Mouse (Mus musculus) adrenal gland, adult 18-20 months (tissue): Measurements from ENCODE around the gene Tssk2. TPM values are rescaled to one million over a fixed set of nuclear protein-coding genes. Genes with fewer than 3 reads are reported as not detected.

Source experiments
- DNase-seq, 2 experiments: peaks; one replicate each; pipeline ENCODE4 v3.0.0; 2021 to 2022; ENCODE audit warnings: low spot score in 2 of 2
- total RNA-seq, 2 experiments: library from RNA; stranded (reverse); gene quantifications; 1 replicate in 1 of 2; 2 replicates in 1 of 2; pipeline ENCODE4 v1.2.3; 2021

Gene Tssk2
- total RNA-seq, 2 experiments from 2014 or later: not detected

DNA sequence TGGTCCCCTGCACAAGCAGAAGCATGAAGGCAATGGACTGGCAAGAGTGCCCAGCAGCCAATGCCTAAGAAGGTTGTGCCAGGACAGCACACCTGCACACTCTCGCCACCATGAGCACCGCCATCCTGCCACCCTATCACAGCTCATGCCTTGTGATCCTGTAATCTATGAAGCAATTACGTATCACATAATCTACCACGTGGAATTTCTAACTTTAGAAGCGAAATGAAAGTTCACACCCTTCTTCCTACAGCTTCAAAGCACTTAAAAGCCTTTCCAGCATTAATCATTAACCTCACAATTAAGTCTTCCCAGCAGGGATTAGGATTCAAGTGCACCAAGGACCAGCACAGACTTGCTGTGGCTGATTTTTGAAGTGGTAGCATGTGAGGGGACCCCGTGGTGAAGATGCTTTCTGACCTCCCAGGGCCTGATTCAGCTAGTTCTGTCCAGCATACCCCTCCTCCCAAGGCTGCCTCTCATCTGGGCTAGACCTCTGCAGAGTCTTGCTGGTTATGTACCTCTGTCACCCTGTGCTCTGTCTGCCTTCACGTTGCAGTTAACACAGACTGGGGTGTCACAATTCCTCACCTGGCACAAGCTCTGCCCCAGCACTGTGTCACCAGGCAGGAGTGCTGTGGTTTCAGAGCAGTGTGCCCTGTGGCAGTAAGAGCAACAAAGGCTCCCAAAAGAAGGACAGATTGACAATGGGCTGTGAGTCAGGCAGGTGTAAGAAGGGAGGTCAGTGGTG lies 46.8 kb downstream of the Tssk2 start:
- DNase-seq: no peak

- no peak for DNase-seq
These were observed 51.0 kb downstream of the Tssk2 start for GRCm38 (mm10) chr16:17949421-17949877.

Other genes starting within 250 kb of the Tssk2 start
- gene Med15, start 165.7 kb upstream of the Tssk2 start, total RNA-seq: 10 to 100 TPM; 57.1 to 58.2 TPM
- 10 to 100 TPM; 29.8 to 38.3 TPM for gene Klhl22, start 139.0 kb upstream of the Tssk2 start, total RNA-seq
- 10 to 100 TPM in 1 of 2 experiments, 1 to 10 TPM in 1; 9.5 to 11.7 TPM for gene Scarf2, start 101.4 kb upstream of the Tssk2 start, total RNA-seq
- gene B830017H08Rik, start 65.5 kb upstream of the Tssk2 start, total RNA-seq: not detected
- 1 to 10 TPM; 1.8 to 2.2 TPM for gene Car15, start 60.3 kb upstream of the Tssk2 start, total RNA-seq
- under 1 TPM; 0.32 to 0.66 TPM for gene Gm20518, start 7.0 kb upstream of the Tssk2 start, total RNA-seq
- gene Tssk1, start 4.4 kb upstream of the Tssk2 start, total RNA-seq: not detected
- gene Dgcr2, start 75 bp upstream of the Tssk2 start, total RNA-seq: 10 to 100 TPM; 56.7 to 68.6 TPM
- 10 to 100 TPM; 13.6 to 15.0 TPM for gene Ess2, start 12.7 kb downstream of the Tssk2 start, total RNA-seq
- gene Gsc2, start 16.4 kb downstream of the Tssk2 start, total RNA-seq: not detected
- 100 to 1,000 TPM; 368 to 895 TPM for gene Slc25a1, start 29.6 kb downstream of the Tssk2 start, total RNA-seq
- gene Vpreb2, start 81.8 kb downstream of the Tssk2 start, total RNA-seq: under 1 TPM in 1 of 2 experiments, not detected in 1; 0.42 TPM
- 10 to 100 TPM; 79.7 to 83.3 TPM for gene Dgcr6, start 154.2 kb downstream of the Tssk2 start, total RNA-seq
- 10 to 100 TPM; 18.5 to 53.8 TPM for gene Prodh, start 191.6 kb downstream of the Tssk2 start, total RNA-seq
- under 1 TPM; 0.20 to 0.26 TPM for gene Rtn4r, start 229.0 kb downstream of the Tssk2 start, total RNA-seq